Mouse (Mus musculus) bone marrow macrophage, adult 2 months (primary cell): ENCODE data around the gene 4930432K21Rik.

ENCODE experiments used
- CTCF ChIP-seq: IDR thresholded peaks from 2 replicates; pipeline ENCODE4 v1.5.1; 2012; ENCODE audit warnings: low read depth, mild to moderate bottlenecking, low read length, moderate library complexity
- POLR2A ChIP-seq: IDR thresholded peaks from 2 replicates; pipeline ENCODE4 v1.6.1; 2012; ENCODE audit warnings: mild to moderate bottlenecking, low read depth, low read length, borderline replicate concordance

- TF ChIP-seq CTCF, result no peak
- TF ChIP-seq POLR2A, result no peak
These were observed 9.8 kb downstream of the 4930432K21Rik start for GRCm38 (mm10) chr8:84157620-84158019.
